Comparison of ENCODE assay signal across 18 mouse cellular contexts in the genomic region with DNA sequence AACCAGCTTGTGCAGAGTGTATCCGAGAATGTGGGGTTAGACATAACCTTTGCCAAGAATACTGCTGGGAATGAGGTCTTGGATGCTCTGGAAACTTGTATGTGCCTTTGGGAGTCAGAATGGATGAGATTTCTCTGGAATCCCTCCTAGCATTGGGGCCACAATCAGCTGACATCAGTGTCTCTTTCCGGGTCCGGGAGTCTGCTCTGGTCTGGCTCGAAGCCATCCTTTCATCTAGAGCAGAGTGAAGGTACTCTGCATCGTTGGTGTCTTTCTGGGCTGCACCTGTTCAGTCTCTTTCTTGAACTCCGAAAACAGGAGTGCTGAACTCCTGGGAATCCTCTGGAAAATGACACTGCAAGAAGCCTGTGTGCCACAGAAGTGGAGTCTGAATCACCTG. TPM values are rescaled to one million over a fixed set of nuclear protein-coding genes. Genes with fewer than 3 reads are reported as not detected.
DNase-seq lines count a peak whose midpoint lies in the region; ATAC-seq and TF ChIP-seq lines count a peak whose summit lies in the region.
"Had no signal": no experiment of that assay in that cellular context is flagged by ENCODE, and none has a peak within 500 bp of the region (broad histone marks: within the 10 kb centered on the region; RNA-seq: fewer than 3 reads in every experiment).

No protein-coding gene starts in this region.

- H3K4me2 ChIP-seq in forebrain, postnatal 0 days (ENCODE audit: low read depth) = peak overlapping the region; percentile 98; the same call in 1 of the 2 replicates
- H3K4me2 ChIP-seq in forebrain, embryonic 11.5 days (ENCODE audit: low read depth, low read length, severe bottlenecking) = no peak overlapping the region
- peak overlapping the region; percentile 75; the same call in 1 of the 2 replicates for H3K4me2 ChIP-seq in heart, embryonic 16.5 days (ENCODE audit: low read depth, low read length)
- peak overlapping the region; percentile 92 for H3K4me2 ChIP-seq in heart, postnatal 0 days (ENCODE audit: low read depth, low read length)

- peaks cover 9% of the 10 kb centered on the region; the same call in 1 of the 2 replicates for H3K4me1 ChIP-seq in forebrain, postnatal 0 days (ENCODE audit: insufficient read depth)
- peaks cover 5% of the 10 kb centered on the region for H3K4me1 ChIP-seq in forebrain, embryonic 11.5 days (replicated peaks; ENCODE audit: control insufficient read depth, insufficient read depth, low read length)
- H3K4me1 ChIP-seq in heart, embryonic 16.5 days (ENCODE audit: control insufficient read depth, insufficient read depth, low read length) = peaks cover 5% of the 10 kb centered on the region; the same call in 1 of the 2 replicates
- H3K4me1 ChIP-seq in heart, postnatal 0 days (ENCODE audit: control insufficient read depth, insufficient read depth) = peaks cover 8% of the 10 kb centered on the region

- ATAC-seq in forebrain, postnatal 0 days = no peak
- no peak for ATAC-seq in forebrain, embryonic 11.5 days (replicated peaks; ENCODE audit: low FRiP score)
- ATAC-seq in heart, embryonic 16.5 days (replicated peaks; ENCODE audit: extremely low read depth, insufficient read depth, low FRiP score) = no peak
- no peak for ATAC-seq in heart, postnatal 0 days (ENCODE audit: insufficient read depth, low read depth)
- ATAC-seq: midbrain, embryonic 15.5 days had no signal

- no peak for DNase-seq in forebrain, postnatal 0 days
- no peak for DNase-seq in forebrain, embryonic 11.5 days (ENCODE audit: low spot score)
- DNase-seq in heart, postnatal 10 days = no peak
- DNase-seq in kidney, adult 9 months = peak; percentile 55
- no peak for DNase-seq in kidney, postnatal 14 days
- DNase-seq in heart, postnatal 0 days (ENCODE audit: low spot score) = no peak
- no peak for DNase-seq in frontal cortex, postnatal 36 days (ENCODE audit: low spot score in 2 of 2)
- DNase-seq: adrenal gland, adult 8-10 months; cerebellum, adult 11-12 months; cerebellum, postnatal 36 days; right cerebral cortex, postnatal 25 days; thymus, postnatal 36 days had no signal

- TF ChIP-seq CTCF in forebrain, postnatal 0 days (IDR thresholded peaks at IDR 0.05; ENCODE audit: low read depth) = no peak
- TF ChIP-seq CTCF in heart, postnatal 0 days (IDR thresholded peaks at IDR 0.05; ENCODE audit: low read depth) = no peak

- H3K27ac ChIP-seq in forebrain, postnatal 0 days (ENCODE audit: low read depth, low read length) = no peak overlapping the region
- no peak overlapping the region for H3K27ac ChIP-seq in forebrain, embryonic 11.5 days (ENCODE audit: low read depth, low read length)
- no peak overlapping the region for H3K27ac ChIP-seq in heart, embryonic 16.5 days (ENCODE audit: low read length)
- H3K27ac ChIP-seq in heart, postnatal 0 days (ENCODE audit: low read depth) = no peak overlapping the region
- H3K27ac ChIP-seq: embryonic facial prominence, embryonic 10.5 days; layer of hippocampus, adult 2 months; midbrain, embryonic 15.5 days; neural tube, embryonic 12.5 days had no signal

- H3K9me3 ChIP-seq in forebrain, postnatal 0 days (ENCODE audit: low read length) = no peaks in the 10 kb centered on the region
- no peaks in the 10 kb centered on the region for H3K9me3 ChIP-seq in forebrain, embryonic 11.5 days (ENCODE audit: control insufficient read depth, low read length)
- H3K9me3 ChIP-seq in heart, embryonic 16.5 days (replicated peaks; ENCODE audit: control insufficient read depth, low read length) = no peaks in the 10 kb centered on the region
- no peaks in the 10 kb centered on the region for H3K9me3 ChIP-seq in heart, postnatal 0 days (replicated peaks; ENCODE audit: control insufficient read depth, low read length)
- H3K9me3 ChIP-seq: embryonic facial prominence, embryonic 10.5 days; midbrain, embryonic 15.5 days; neural tube, embryonic 12.5 days had no signal

- H3K4me3 ChIP-seq in forebrain, postnatal 0 days (ENCODE audit: low read depth, low read length) = no peak overlapping the region
- H3K4me3 ChIP-seq in forebrain, embryonic 11.5 days (ENCODE audit: low read depth, low read length) = no peak overlapping the region
- H3K4me3 ChIP-seq in heart, embryonic 16.5 days (ENCODE audit: low read length) = peak overlapping the region; percentile 66
- no peak overlapping the region for H3K4me3 ChIP-seq in heart, postnatal 0 days (ENCODE audit: low read depth, low read length)
- H3K4me3 ChIP-seq: erythroblast, embryonic 14.5 days; midbrain, embryonic 15.5 days; neural tube, embryonic 12.5 days had no signal

- no peak for TF ChIP-seq EP300 in heart, postnatal 0 days (IDR thresholded peaks at IDR 0.05; ENCODE audit: low read depth)

- WGBS in forebrain, postnatal 0 days = 62% methylated on average over 6 of the region's 6 CpGs
- 83% methylated on average over 6 of the region's 6 CpGs for WGBS in forebrain, embryonic 11.5 days
- 39% methylated on average over 6 of the region's 6 CpGs for WGBS in heart, embryonic 16.5 days
- WGBS in heart, postnatal 0 days = 37% methylated on average over 6 of the region's 6 CpGs

- peaks cover 9% of the 10 kb centered on the region for H3K27me3 ChIP-seq in forebrain, postnatal 0 days (ENCODE audit: insufficient read depth, low read length)
- H3K27me3 ChIP-seq in forebrain, embryonic 11.5 days (ENCODE audit: control insufficient read depth, insufficient read depth, low read length) = peaks cover 20% of the 10 kb centered on the region
- no peaks in the 10 kb centered on the region for H3K27me3 ChIP-seq in heart, embryonic 16.5 days (ENCODE audit: control insufficient read depth, insufficient read depth, low read length)
- H3K27me3 ChIP-seq in heart, postnatal 0 days (ENCODE audit: control insufficient read depth, insufficient read depth, low read length) = no peaks in the 10 kb centered on the region

- intact Hi-C loops in heart, postnatal 10 days (cut with DNase I) = loop anchor here (2.0 to 10.0 kb wide), 2 partner anchors 63 to 219 kb away; no protein-coding TSS in a partner anchor

- H3K36me3 ChIP-seq in forebrain, postnatal 0 days (ENCODE audit: insufficient read depth) = no peaks in the 10 kb centered on the region
- no peaks in the 10 kb centered on the region for H3K36me3 ChIP-seq in forebrain, embryonic 11.5 days (ENCODE audit: control insufficient read depth, insufficient read depth, low read length)
- H3K36me3 ChIP-seq in heart, embryonic 16.5 days (ENCODE audit: control insufficient read depth, insufficient read depth) = no peaks in the 10 kb centered on the region
- no peaks in the 10 kb centered on the region for H3K36me3 ChIP-seq in heart, postnatal 0 days (replicated peaks; ENCODE audit: control insufficient read depth, insufficient read depth, low read length)
- H3K36me3 ChIP-seq: embryonic facial prominence, embryonic 10.5 days; midbrain, embryonic 15.5 days; neural tube, embryonic 12.5 days had no signal

- H3K9ac ChIP-seq in forebrain, postnatal 0 days = no peak overlapping the region
- H3K9ac ChIP-seq in forebrain, embryonic 11.5 days (ENCODE audit: low read length) = no peak overlapping the region
- no peak overlapping the region for H3K9ac ChIP-seq in heart, embryonic 16.5 days (ENCODE audit: low read length)
- H3K9ac ChIP-seq in heart, postnatal 0 days (replicated peaks; ENCODE audit: low read depth, low read length) = no peak overlapping the region
- H3K9ac ChIP-seq: midbrain, embryonic 15.5 days; neural tube, embryonic 12.5 days had no signal

RNA-seq across cellular contexts. Expression of a gene that starts 1.3 kb away (rescaled TPM):
- total RNA-seq in forebrain, postnatal 0 days (2014; rRNA removed) = 17.3 and 17.7 TPM in 2 replicates
- 9.1 and 12.3 TPM in 2 replicates for polyA plus RNA-seq in forebrain, postnatal 0 days (2015; fragmentation: Nextera tagmentation; extraction: Ambion mirVana)
- 2.3 and 2.9 TPM in 2 replicates for polyA plus RNA-seq in forebrain, embryonic 11.5 days (2014; fragmentation: Nextera tagmentation; extraction: Ambion mirVana)
- polyA plus RNA-seq in heart, embryonic 16.5 days (2015; fragmentation: Nextera tagmentation; extraction: Ambion mirVana) = 17.1 and 18.5 TPM in 2 replicates
- total RNA-seq in heart, postnatal 10 days (2021) = 10 to 100 TPM; 32.4 to 33.5 TPM
- 21.4 and 24.1 TPM in 2 replicates for total RNA-seq in heart, postnatal 0 days (2014; rRNA removed; ENCODE audit: low replicate concordance)
- polyA plus RNA-seq in heart, postnatal 0 days (2015; fragmentation: Nextera tagmentation; extraction: Ambion mirVana) = 15.2 and 17.9 TPM in 2 replicates
